Mouse (Mus musculus): Measurements from ENCODE around the gene Orai2. TPM values are rescaled to one million over a fixed set of nuclear protein-coding genes. Genes with fewer than 3 reads are reported as not detected.

Orai2 gene
- total and polyA plus RNA-seq, 2 experiments from 2014 or later: 0.69 to 1.1 TPM

DNA sequence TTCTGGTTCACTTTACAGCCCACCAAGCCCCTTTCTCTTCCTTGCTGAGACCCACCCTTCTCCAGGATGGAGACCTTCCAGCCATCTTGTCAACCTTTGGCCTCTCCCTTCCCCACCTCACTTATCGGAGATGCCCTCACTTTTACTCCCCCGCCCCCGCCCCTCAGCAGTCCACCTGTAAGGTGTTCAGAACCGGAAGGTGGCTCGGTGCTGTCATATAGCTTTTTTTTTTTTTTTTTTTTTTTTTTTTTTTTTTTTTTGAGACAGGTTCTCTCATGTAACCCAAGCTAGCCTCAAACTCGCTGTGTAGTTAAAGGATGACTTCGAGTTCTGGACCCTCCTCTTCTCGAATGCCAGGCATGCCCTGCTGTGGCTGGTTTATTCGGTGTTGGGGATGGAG is 2.4 kb upstream of the Orai2 start:
- Histone ChIP-seq H3K4me2 (ENCODE audit: low read depth, low read length) (no peak overlapping the region), H3K9ac (replicated peaks; ENCODE audit: low read depth, low read length) (no peak overlapping the region), H3K4me3 (ENCODE audit: low read depth, low read length) (no peak overlapping the region), H3K36me3 (replicated peaks; ENCODE audit: control insufficient read depth, insufficient read depth, low read length) (no peaks in the 10 kb centered on the region), H3K9me3 (replicated peaks; ENCODE audit: control insufficient read depth, low read length) (0 out of 2 replicates have a peak, but pooled peaks cover 4% of the 10 kb centered on the region), H3K27me3 (ENCODE audit: control insufficient read depth, insufficient read depth, low read length) (peaks cover 3% of the 10 kb centered on the region; the same call in 1 of the 2 replicates), H3K4me1 (ENCODE audit: control insufficient read depth, insufficient read depth) (peaks cover 12% of the 10 kb centered on the region; the same call in 1 of the 2 replicates), H3K27ac (ENCODE audit: low read depth) (no peak overlapping the region)
- TF ChIP-seq EP300 (IDR thresholded peaks at IDR 0.05; ENCODE audit: low read depth) (no peak), CTCF (IDR thresholded peaks at IDR 0.05; ENCODE audit: low read depth) (no peak)
- WGBS: 75% methylated on average over 9 of the region's 9 CpGs
- DNase-seq (ENCODE audit: low spot score) (no peak), ATAC-seq (ENCODE audit: insufficient read depth, low read depth) (no peak)

DNA sequence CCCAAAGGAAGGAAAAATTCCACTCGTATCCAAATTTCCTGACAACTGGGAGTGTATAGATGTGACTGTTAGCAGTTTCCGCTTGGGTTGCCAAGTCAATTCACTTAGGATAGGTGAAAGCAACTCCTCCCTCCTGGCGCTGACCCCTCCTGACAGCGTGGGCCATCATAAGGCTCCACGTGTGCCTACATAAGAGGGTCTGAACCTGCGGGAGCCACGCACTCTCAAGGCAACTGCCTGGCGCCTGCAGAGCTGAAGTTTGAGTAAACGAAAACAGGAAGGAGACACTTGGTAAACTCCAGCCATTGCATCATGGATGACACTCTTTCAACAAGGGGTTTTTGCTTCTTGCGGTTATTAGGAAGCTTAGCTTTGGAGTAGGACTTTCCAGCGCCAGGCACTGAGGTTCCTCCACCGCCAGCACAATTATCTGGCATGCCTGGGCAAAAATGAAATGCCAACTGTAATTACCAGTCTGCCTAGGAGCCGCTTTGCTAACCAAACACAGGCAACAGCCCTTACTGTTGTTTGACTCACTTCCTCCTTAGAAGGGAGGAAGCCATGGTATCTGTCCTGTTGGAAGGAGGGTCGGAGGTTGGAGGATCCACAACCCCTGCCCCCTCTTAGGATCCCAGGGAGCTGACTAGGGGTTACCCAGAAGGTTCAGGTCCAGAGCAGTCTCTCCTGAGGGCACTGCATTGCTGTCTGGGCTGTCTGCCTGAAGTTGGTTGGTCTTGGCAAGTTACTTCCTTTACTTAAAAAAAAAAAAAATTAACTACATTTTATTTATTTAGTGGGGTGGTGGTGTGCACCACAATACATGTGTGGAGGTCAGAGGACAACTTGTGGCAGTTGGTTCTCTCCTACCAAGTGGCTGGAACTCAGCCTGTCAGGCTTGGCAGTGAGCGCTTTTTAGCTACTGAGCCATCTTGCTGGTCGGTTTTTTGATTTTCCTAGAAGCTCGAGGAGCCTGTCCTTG is 1.1 kb upstream of the Orai2 start:
- WGBS: 25% methylated on average over 17 of the region's 17 CpGs

DNA sequence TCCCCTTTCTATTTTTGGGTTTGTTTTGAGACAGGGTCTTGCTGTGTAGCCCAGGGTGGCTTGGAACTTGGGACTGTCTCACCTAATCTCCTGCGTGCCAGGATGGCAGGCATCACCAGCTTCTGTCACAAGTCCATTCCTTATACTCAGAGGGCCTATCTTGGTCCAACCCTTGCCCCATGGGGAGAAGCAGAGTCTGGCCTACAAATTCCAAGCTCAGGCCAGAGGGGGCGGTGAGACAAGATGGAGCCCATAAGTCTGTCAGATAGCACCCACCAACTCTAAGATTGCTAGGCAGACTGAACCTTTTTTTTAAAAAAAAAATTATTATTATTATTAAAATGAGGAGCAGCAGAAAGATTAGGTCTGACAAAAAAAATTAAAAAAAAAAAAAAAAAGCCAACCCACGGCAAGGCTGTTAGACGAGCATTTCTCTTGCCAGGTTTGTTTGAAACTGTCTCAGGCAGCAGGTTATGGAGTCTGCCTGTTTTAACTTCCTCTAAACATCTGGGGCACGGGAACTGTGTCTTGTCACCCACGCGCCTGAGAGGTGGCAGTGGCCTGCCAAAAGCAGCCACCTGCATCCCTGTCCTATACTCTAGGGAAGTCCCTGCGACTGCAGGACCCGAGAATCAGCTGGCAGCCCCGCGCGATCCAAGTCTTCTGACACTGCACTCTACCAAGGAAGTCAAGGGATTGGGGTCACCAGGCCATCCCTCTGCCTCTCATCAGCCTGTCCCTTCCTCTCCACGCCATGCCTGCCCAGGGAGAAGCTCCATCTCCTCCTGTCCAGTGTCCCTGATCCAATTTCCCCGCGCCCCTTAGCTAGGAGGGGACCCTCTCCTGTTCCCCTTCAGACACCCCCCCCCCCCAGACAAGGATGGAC is 644 bp downstream of the Orai2 start:
- H3K4me2 ChIP-seq (ENCODE audit: low read depth, low read length): peak overlapping the region; percentile 69
- DNase-seq (ENCODE audit: low spot score) (peak; percentile 18), ATAC-seq (ENCODE audit: insufficient read depth, low read depth) (peak; percentile 21)
- H3K27ac ChIP-seq (ENCODE audit: low read depth): peak overlapping the region; percentile 64; the same call in 1 of the 2 replicates
- WGBS: 14% methylated on average over 15 of the region's 15 CpGs
- peak overlapping the region; percentile 44 for H3K9ac ChIP-seq (replicated peaks; ENCODE audit: low read depth, low read length)
- H3K27me3 ChIP-seq (ENCODE audit: control insufficient read depth, insufficient read depth, low read length): peaks cover 3% of the 10 kb centered on the region; the same call in 1 of the 2 replicates
- 0 out of 2 replicates have a peak, but pooled peaks cover 4% of the 10 kb centered on the region for H3K9me3 ChIP-seq (replicated peaks; ENCODE audit: control insufficient read depth, low read length)
- peaks cover 12% of the 10 kb centered on the region; the same call in 1 of the 2 replicates for H3K4me1 ChIP-seq (ENCODE audit: control insufficient read depth, insufficient read depth)
- peak overlapping the region; percentile 54 for H3K4me3 ChIP-seq (ENCODE audit: low read depth, low read length)
- TF ChIP-seq EP300 (IDR thresholded peaks at IDR 0.05; ENCODE audit: low read depth) (no peak), CTCF (IDR thresholded peaks at IDR 0.05; ENCODE audit: low read depth) (no peak)
- no peaks in the 10 kb centered on the region for H3K36me3 ChIP-seq (replicated peaks; ENCODE audit: control insufficient read depth, insufficient read depth, low read length)

More for the DNA sequence above, 1.1 kb upstream of the Orai2 start:
- H3K9ac ChIP-seq (replicated peaks; ENCODE audit: low read depth, low read length): no peak overlapping the region
- no peak for ATAC-seq (ENCODE audit: insufficient read depth, low read depth)
- DNase-seq (ENCODE audit: low spot score): no peak
- H3K27ac ChIP-seq (ENCODE audit: low read depth): peak overlapping the region; percentile 64
- H3K27me3 ChIP-seq (ENCODE audit: control insufficient read depth, insufficient read depth, low read length): peaks cover 3% of the 10 kb centered on the region; the same call in 1 of the 2 replicates
- H3K4me1 ChIP-seq (ENCODE audit: control insufficient read depth, insufficient read depth): peaks cover 12% of the 10 kb centered on the region; the same call in 1 of the 2 replicates
- H3K4me2 ChIP-seq (ENCODE audit: low read depth, low read length): peak overlapping the region; percentile 69
- 0 out of 2 replicates have a peak, but pooled peaks cover 4% of the 10 kb centered on the region for H3K9me3 ChIP-seq (replicated peaks; ENCODE audit: control insufficient read depth, low read length)
- peak overlapping the region; percentile 54 for H3K4me3 ChIP-seq (ENCODE audit: low read depth, low read length)
- no peaks in the 10 kb centered on the region for H3K36me3 ChIP-seq (replicated peaks; ENCODE audit: control insufficient read depth, insufficient read depth, low read length)
- TF ChIP-seq EP300 (IDR thresholded peaks at IDR 0.05; ENCODE audit: low read depth): no peak
- TF ChIP-seq CTCF (IDR thresholded peaks at IDR 0.05; ENCODE audit: low read depth): no peak

DNA sequence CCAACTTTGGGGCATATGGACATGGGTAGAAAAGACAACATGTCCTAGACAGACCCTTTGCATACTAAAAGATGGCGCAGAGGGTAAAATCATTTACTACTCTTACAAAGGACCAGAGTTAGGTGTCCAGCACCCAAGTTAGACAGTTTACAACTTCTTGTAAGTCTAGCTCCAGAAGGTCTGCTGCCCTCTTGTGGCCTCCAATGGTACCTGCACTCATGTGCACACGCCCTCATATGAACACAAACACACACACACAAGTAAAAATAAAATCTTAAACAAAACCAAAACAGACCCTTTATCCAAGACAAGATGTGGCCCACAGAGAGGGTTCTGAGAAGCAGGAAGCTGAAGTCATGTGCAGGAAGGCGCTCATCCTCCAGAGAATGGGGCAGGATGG is 2.4 kb downstream of the Orai2 start:
- 0 out of 2 replicates have a peak, but pooled peaks cover 4% of the 10 kb centered on the region for H3K4me1 ChIP-seq (ENCODE audit: control insufficient read depth, insufficient read depth)
- no peak overlapping the region for H3K4me2 ChIP-seq (ENCODE audit: low read depth, low read length)
- H3K9me3 ChIP-seq (replicated peaks; ENCODE audit: control insufficient read depth, low read length): 0 out of 2 replicates have a peak, but pooled peaks cover 4% of the 10 kb centered on the region
- H3K36me3 ChIP-seq (replicated peaks; ENCODE audit: control insufficient read depth, insufficient read depth, low read length): no peaks in the 10 kb centered on the region
- 88% methylated on average over 3 of the region's 3 CpGs for WGBS
- no peak overlapping the region for H3K4me3 ChIP-seq (ENCODE audit: low read depth, low read length)
- no peak overlapping the region for H3K9ac ChIP-seq (replicated peaks; ENCODE audit: low read depth, low read length)
- ATAC-seq (ENCODE audit: insufficient read depth, low read depth): no peak
- H3K27me3 ChIP-seq (ENCODE audit: control insufficient read depth, insufficient read depth, low read length): peaks cover 3% of the 10 kb centered on the region; the same call in 1 of the 2 replicates
- no peak for DNase-seq (ENCODE audit: low spot score)
- no peak overlapping the region for H3K27ac ChIP-seq (ENCODE audit: low read depth)
- TF ChIP-seq CTCF (IDR thresholded peaks at IDR 0.05; ENCODE audit: low read depth): no peak
- TF ChIP-seq EP300 (IDR thresholded peaks at IDR 0.05; ENCODE audit: low read depth): no peak

DNA sequence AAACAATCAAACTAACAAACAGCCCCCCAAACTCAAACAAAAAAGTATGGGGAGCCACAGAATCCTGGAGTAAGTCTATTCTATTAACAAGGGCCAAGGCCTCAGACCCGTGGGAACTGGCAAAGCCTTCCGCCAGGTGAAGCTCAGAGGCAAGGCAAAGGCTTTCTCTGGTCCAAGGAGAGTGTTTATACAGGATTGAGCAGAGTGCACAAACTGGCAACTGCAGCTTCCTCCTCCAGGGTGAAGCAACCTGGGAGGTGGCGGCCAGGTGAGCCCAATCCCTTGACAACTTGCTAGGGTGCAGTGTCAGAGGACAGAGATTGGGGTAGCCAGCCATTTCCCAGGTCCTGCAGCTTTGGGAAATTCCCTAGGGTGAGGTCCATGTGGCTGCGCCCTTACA is 3.2 kb downstream of the Orai2 start:
- TF ChIP-seq CTCF (IDR thresholded peaks at IDR 0.05; ENCODE audit: low read depth) (no peak), EP300 (IDR thresholded peaks at IDR 0.05; ENCODE audit: low read depth) (no peak)
- DNase-seq (ENCODE audit: low spot score): no peak
- 86% methylated on average over 4 of the region's 4 CpGs for WGBS
- H3K27me3 ChIP-seq (ENCODE audit: control insufficient read depth, insufficient read depth, low read length): peaks cover 3% of the 10 kb centered on the region; the same call in 1 of the 2 replicates
- ATAC-seq (ENCODE audit: insufficient read depth, low read depth): no peak
- H3K9ac ChIP-seq (replicated peaks; ENCODE audit: low read depth, low read length): no peak overlapping the region
- 0 out of 2 replicates have a peak, but pooled peaks cover 4% of the 10 kb centered on the region for H3K9me3 ChIP-seq (replicated peaks; ENCODE audit: control insufficient read depth, low read length)
- no peak overlapping the region for H3K27ac ChIP-seq (ENCODE audit: low read depth)
- H3K4me1 ChIP-seq (ENCODE audit: control insufficient read depth, insufficient read depth): 0 out of 2 replicates have a peak, but pooled peaks cover 4% of the 10 kb centered on the region
- H3K4me2 ChIP-seq (ENCODE audit: low read depth, low read length): no peak overlapping the region
- no peaks in the 10 kb centered on the region for H3K36me3 ChIP-seq (replicated peaks; ENCODE audit: control insufficient read depth, insufficient read depth, low read length)
- H3K4me3 ChIP-seq (ENCODE audit: low read depth, low read length): no peak overlapping the region

Measured in heart, postnatal 0 days (tissue).